Mouse (Mus musculus): Measurements from ENCODE around the gene Ppm1j.
"Not testable (repeated sequence)": the region's sequence is repeated elsewhere in the genome, so short reads cannot be mapped to it uniquely, and the experiment has no call there.

The Ppm1j gene

GRCm38 (mm10) chr3:104788075-104788474 is 7.2 kb downstream of the Ppm1j start, which contains the start of gene Rhoc:
Gene Rhoc (plus strand): TSS chr3:104788375.
- DNase-seq: no peak

- peak; percentile 92 for DNase-seq
Observed at GRCm38 (mm10) chr3:104788561-104789311, 7.9 kb downstream of the Ppm1j start.

DNA sequence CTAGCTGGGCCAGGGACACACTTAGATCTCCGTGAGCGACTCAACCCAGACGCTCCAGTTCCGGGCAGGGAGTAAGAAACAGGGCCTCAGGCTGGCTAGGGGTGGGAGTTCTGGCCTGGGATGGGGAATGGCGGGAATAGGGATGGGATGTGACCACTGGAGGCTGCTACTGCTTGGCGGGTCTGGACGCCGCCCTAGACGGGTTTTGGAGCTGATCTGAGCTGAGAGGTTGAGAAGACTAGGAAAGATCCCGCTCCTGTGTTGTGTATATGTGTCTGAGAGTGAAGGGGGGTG is 8.4 kb downstream of the Ppm1j start:
- peak; percentile 69 for DNase-seq

GRCm38 (mm10) chr3:104789822-104790221 is 9.0 kb downstream of the Ppm1j start:
- DNase-seq: peak; percentile 35

GRCm38 (mm10) chr3:104790401-104790937 is 9.6 kb downstream of the Ppm1j start:
- peak; percentile 75 for DNase-seq

DNA sequence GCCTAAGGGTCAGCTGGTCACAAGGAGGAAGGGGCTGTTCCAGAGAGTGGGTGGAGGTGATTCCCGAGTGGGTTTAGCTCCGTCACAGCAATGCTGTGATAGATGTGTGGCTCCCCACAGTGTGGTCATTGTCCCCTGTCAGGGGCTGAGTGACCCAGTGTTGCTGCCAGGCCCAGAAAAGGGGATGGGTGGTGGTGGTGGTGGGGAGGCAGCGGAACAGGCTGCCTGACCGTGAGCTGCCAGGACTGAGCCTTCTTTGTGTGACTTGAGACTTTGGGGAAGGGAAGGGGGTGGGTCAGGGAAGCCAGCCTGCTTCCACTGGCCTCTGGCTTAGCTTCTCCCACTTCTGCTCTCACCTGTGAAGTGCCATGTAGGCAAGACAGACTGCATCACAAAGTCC is 10.2 kb downstream of the Ppm1j start:
- DNase-seq: no peak

- DNase-seq: no peak
Observed at GRCm38 (mm10) chr3:104791671-104792070, 10.8 kb downstream of the Ppm1j start.

GRCm38 (mm10) chr3:104792360-104793270 is 11.8 kb downstream of the Ppm1j start:
- DNase-seq: no peak

DNA sequence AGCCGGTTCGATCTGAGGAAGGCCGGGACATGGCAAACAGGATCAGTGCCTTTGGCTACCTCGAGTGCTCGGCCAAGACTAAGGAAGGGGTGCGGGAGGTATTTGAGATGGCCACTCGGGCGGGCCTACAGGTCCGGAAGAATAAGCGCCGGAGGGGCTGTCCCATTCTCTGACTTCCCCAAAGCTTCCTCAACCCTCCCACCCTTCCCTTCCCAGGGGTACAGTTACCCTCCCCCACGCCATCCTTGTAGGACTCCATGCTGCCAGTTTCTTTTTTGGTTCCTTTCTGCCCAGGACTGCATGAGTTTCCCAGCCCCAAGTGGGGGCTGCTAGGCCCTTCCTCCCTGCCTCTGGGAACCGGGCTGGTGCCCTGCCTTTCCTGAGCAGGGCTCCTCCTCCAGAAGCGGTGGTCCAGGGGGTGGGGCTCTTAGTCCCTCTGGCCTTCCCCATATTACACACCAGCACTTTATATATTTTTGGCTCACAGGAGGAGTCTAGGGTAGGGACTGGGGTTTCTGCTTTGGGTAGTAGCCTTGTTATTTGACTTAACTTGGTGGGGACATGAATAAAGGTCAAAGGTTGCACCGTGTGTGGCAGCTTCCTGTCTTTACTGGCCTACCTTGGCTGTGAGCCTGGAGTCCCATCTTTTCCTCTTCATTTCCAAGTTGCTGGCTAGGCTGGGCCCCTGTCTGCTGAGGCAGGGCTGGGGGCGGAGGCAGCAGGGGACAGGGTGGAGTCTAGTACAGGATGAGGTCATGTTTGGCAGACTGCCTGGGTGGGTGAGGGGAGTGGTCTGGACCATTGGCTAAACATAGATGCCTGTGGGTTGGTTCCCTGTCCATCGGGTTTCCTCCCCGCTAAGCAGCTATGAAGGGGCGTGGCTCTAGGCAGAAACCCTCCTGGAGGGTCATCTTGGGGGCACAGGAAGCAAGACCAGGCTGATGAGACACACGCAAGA is 13.3 kb downstream of the Ppm1j start:
- DNase-seq: peak; percentile 92

DNA sequence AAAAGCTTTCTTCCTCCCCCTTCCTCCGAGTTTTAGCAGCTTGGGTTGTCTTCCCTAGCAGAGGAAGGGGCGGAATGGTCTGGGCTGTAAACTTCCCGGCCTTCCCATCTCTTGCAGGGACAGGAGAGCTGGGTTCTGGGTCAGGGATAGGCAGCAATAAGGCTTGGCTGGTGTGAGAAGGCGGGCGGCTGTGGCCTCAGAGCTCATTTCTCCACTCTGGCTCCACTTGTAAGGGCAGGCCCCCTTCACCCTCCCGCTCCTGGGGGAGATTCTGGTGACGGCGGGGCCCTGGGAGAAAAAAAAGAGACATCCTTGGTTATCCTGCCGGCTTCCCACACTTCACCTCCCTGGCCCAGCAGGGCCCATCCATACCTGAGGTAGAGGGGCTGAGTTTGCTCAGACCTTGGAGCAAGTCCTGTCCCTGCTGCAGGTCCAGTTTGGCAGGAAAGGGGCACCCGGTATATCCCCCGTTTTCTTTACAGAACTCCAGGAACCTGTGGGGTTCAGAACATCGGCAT is 14.2 kb downstream of the Ppm1j start:
- no peak for DNase-seq

DNA sequence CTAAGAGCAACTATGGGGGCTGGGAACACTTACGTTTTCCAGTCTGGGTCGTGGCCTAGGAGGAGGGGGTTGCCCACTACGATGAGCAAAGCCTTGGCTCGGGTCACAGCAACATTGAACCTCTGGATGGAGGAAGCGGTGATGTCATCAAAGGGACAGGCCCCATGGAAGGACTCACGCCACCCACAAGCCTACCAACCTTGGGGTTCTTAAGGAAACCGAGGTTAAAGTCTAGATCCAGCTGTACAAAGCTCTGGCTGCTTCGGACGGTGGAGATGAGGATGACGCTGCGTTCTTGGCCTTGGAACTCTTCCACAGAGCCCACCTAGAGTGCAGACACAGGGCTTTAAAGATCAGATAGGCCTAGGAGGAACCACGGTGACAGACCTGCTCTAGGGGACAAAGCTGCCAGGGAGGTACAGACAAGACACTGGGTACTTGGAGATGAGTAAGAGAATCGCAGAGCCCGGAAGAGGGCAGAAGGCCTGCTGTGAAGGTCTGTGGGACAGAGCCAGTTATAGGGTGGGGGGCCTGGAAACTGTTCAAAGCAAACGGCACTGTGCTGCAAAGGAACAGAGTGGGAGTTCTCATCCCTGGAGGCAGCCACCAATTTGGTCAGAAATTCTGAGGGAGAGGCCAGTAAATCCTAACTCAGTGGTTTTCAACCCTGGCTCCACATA is 14.9 kb downstream of the Ppm1j start:
- no peak for DNase-seq

- DNase-seq: no peak
Observed at GRCm38 (mm10) chr3:104796430-104797082, 15.7 kb downstream of the Ppm1j start.

DNA sequence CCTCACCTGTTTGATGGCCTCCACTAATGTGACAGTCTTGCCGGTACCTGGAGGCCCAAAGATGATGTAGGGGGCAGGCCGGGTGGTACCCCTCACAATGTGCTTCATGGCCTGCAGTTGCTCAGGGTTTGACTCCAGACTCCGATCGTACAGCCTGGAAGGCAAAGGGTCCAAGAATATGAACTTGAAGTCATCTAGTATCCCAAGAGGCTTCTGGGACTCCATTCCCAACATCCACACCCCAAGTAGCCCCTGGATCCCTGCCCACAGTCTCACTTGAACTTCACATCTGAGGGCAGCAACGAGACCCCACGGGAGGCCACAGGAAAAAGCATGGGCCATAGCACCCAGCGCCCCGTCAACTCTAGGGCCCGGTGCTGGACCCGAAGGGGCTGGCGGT is 19.8 kb downstream of the Ppm1j start:
- no peak for DNase-seq

- no peak for DNase-seq
Observed at GRCm38 (mm10) chr3:104801481-104801880, 20.6 kb downstream of the Ppm1j start.

- DNase-seq: no peak
Observed at GRCm38 (mm10) chr3:104804312-104804711, 23.5 kb downstream of the Ppm1j start.

DNA sequence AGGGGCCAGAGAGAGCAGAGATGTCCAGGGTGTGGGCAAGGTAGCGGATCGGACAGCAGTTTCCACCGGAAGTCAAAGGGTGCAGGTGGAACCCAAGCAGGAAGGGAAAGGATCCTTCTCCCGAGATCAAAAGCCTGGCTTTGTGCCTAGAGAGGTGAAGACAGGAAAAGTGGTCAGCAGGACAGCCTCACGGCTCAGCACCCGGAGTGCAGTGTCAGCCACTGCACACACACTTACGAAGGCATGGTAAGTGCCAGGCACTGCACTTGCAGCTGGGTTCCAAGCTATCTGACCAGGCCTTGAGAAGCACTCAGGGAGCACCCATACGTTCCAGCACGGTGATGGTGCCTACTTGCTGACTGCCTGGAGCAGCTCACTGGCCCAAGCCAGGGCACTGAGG is 24.7 kb downstream of the Ppm1j start:
- no peak for DNase-seq

GRCm38 (mm10) chr3:104811752-104812151 is 30.9 kb downstream of the Ppm1j start:
- no peak for DNase-seq

- DNase-seq: no peak
Observed at GRCm38 (mm10) chr3:104812254-104812653, 31.4 kb downstream of the Ppm1j start.

- not testable (repeated sequence) for DNase-seq
Observed at GRCm38 (mm10) chr3:104813227-104813626, 32.4 kb downstream of the Ppm1j start.

- DNase-seq: no peak
Observed at GRCm38 (mm10) chr3:104814746-104815145, 33.9 kb downstream of the Ppm1j start.

DNA sequence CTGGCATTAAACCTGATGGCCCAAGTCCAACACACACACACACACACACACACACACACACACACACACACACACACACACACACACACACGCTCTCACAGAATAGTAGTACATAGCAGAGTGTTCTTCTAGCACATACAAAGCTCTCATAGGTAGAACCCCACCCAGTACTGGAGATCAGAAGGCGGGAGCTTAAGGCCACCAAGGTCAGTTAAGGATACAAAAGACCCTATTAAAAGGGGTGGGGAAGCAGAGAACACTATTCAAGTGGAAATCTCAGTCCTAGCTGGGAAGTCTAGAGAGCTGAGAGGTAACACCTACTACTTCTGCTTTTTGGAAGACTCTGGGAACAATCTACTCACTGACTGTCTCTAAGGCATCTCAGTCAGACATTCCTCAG is 34.5 kb downstream of the Ppm1j start:
- DNase-seq: no peak
